Mouse (Mus musculus): ENCODE results near the gene Rsrc1. TPM values are rescaled to one million over a fixed set of nuclear protein-coding genes. Genes with fewer than 3 reads are reported as not detected.

The Rsrc1 gene
- polyA plus RNA-seq, 1 experiment, result 0.95 TPM

GRCm38 (mm10) chr3:67075484-67075883 lies 94.3 kb downstream of the Rsrc1 start:
- no peaks in the 10 kb centered on the region for H3K27me3 ChIP-seq (ENCODE audit: control insufficient read depth, insufficient read depth, low read length)
- H3K4me1 ChIP-seq (ENCODE audit: control insufficient read depth, insufficient read depth, insufficient read length, low read length), result no peaks in the 10 kb centered on the region
- H3K4me3 ChIP-seq (ENCODE audit: low read depth, low read length), result no peak overlapping the region
- WGBS, result 72% methylated on average over 2 of the region's 2 CpGs
- no peaks in the 10 kb centered on the region for H3K36me3 ChIP-seq (ENCODE audit: control insufficient read depth, insufficient read depth, low read length)
- TF ChIP-seq POLR2A (IDR thresholded peaks at IDR 0.05; ENCODE audit: low read depth, low read length) (no peak), CTCF (IDR thresholded peaks at IDR 0.05; ENCODE audit: extremely low read depth, insufficient read length, insufficient replicate concordance, low read depth, low read length) (no peak)
- no peak overlapping the region for H3K27ac ChIP-seq (ENCODE audit: insufficient read depth, low read depth, low read length)

GRCm38 (mm10) chr3:67084742-67085141 lies 103.6 kb downstream of the Rsrc1 start:
- Histone ChIP-seq H3K4me1 (ENCODE audit: control insufficient read depth, insufficient read depth, insufficient read length, low read length) (no peaks in the 10 kb centered on the region; the same call in 1 of the 2 replicates), H3K27me3 (ENCODE audit: control insufficient read depth, insufficient read depth, low read length) (no peaks in the 10 kb centered on the region), H3K36me3 (ENCODE audit: control insufficient read depth, insufficient read depth, low read length) (no peaks in the 10 kb centered on the region), H3K4me3 (ENCODE audit: low read depth, low read length) (no peak overlapping the region), H3K27ac (ENCODE audit: insufficient read depth, low read depth, low read length) (no peak overlapping the region; the same call in 1 of the 2 replicates)
- WGBS, result 43% methylated on average over 1 of the region's 1 CpGs
- no peak for TF ChIP-seq CTCF (IDR thresholded peaks at IDR 0.05; ENCODE audit: extremely low read depth, insufficient read length, insufficient replicate concordance, low read depth, low read length)
- no peak for TF ChIP-seq POLR2A (IDR thresholded peaks at IDR 0.05; ENCODE audit: low read depth, low read length)

- H3K36me3 ChIP-seq (ENCODE audit: control insufficient read depth, insufficient read depth, low read length), result 0 out of 2 replicates have a peak, but pooled peaks cover 1% of the 10 kb centered on the region
- WGBS, result 87% methylated on average over 3 of the region's 3 CpGs
- no peak overlapping the region for H3K4me3 ChIP-seq (ENCODE audit: low read depth, low read length)
- no peaks in the 10 kb centered on the region for H3K4me1 ChIP-seq (ENCODE audit: control insufficient read depth, insufficient read depth, insufficient read length, low read length)
- no peak overlapping the region for H3K27ac ChIP-seq (ENCODE audit: insufficient read depth, low read depth, low read length)
- no peak for TF ChIP-seq POLR2A (IDR thresholded peaks at IDR 0.05; ENCODE audit: low read depth, low read length)
- H3K27me3 ChIP-seq (ENCODE audit: control insufficient read depth, insufficient read depth, low read length), result no peaks in the 10 kb centered on the region
These were observed 127.2 kb downstream of the Rsrc1 start for GRCm38 (mm10) chr3:67108428-67108827.

- H3K36me3 ChIP-seq (ENCODE audit: control insufficient read depth, insufficient read depth, low read length), result no peaks in the 10 kb centered on the region
- TF ChIP-seq POLR2A (IDR thresholded peaks at IDR 0.05; ENCODE audit: low read depth, low read length) (no peak), CTCF (IDR thresholded peaks at IDR 0.05; ENCODE audit: extremely low read depth, insufficient read length, insufficient replicate concordance, low read depth, low read length) (no peak)
- WGBS, result 89% methylated on average over 4 of the region's 4 CpGs
- H3K4me3 ChIP-seq (ENCODE audit: low read depth, low read length), result no peak overlapping the region
- no peaks in the 10 kb centered on the region for H3K4me1 ChIP-seq (ENCODE audit: control insufficient read depth, insufficient read depth, insufficient read length, low read length)
- H3K27ac ChIP-seq (ENCODE audit: insufficient read depth, low read depth, low read length), result no peak overlapping the region
- H3K27me3 ChIP-seq (ENCODE audit: control insufficient read depth, insufficient read depth, low read length), result no peaks in the 10 kb centered on the region
These were observed 135.1 kb downstream of the Rsrc1 start for GRCm38 (mm10) chr3:67116317-67116716.

- WGBS, result 77% methylated on average over 3 of the region's 3 CpGs
- Histone ChIP-seq H3K4me3 (ENCODE audit: low read depth, low read length) (no peak overlapping the region), H3K4me1 (ENCODE audit: control insufficient read depth, insufficient read depth, insufficient read length, low read length) (no peaks in the 10 kb centered on the region), H3K27ac (ENCODE audit: insufficient read depth, low read depth, low read length) (no peak overlapping the region), H3K27me3 (ENCODE audit: control insufficient read depth, insufficient read depth, low read length) (no peaks in the 10 kb centered on the region), H3K36me3 (ENCODE audit: control insufficient read depth, insufficient read depth, low read length) (no peaks in the 10 kb centered on the region)
- TF ChIP-seq POLR2A (IDR thresholded peaks at IDR 0.05; ENCODE audit: low read depth, low read length) (no peak), CTCF (IDR thresholded peaks at IDR 0.05; ENCODE audit: extremely low read depth, insufficient read length, insufficient replicate concordance, low read depth, low read length) (no peak)
These were observed 151.3 kb downstream of the Rsrc1 start for GRCm38 (mm10) chr3:67132521-67132920.

- Histone ChIP-seq H3K27me3 (ENCODE audit: control insufficient read depth, insufficient read depth, low read length) (no peaks in the 10 kb centered on the region), H3K4me1 (ENCODE audit: control insufficient read depth, insufficient read depth, insufficient read length, low read length) (no peaks in the 10 kb centered on the region), H3K27ac (ENCODE audit: insufficient read depth, low read depth, low read length) (no peak overlapping the region), H3K36me3 (ENCODE audit: control insufficient read depth, insufficient read depth, low read length) (no peaks in the 10 kb centered on the region), H3K4me3 (ENCODE audit: low read depth, low read length) (no peak overlapping the region)
- no peak for TF ChIP-seq CTCF (IDR thresholded peaks at IDR 0.05; ENCODE audit: extremely low read depth, insufficient read length, insufficient replicate concordance, low read depth, low read length)
- TF ChIP-seq POLR2A (IDR thresholded peaks at IDR 0.05; ENCODE audit: low read depth, low read length), result no peak
- WGBS, result 86% methylated on average over 2 of the region's 2 CpGs
These were observed 154.7 kb downstream of the Rsrc1 start for GRCm38 (mm10) chr3:67135749-67136375.

GRCm38 (mm10) chr3:67144952-67145351 lies 163.8 kb downstream of the Rsrc1 start:
- TF ChIP-seq POLR2A (IDR thresholded peaks at IDR 0.05; ENCODE audit: low read depth, low read length) (no peak), CTCF (IDR thresholded peaks at IDR 0.05; ENCODE audit: extremely low read depth, insufficient read length, insufficient replicate concordance, low read depth, low read length) (no peak)
- Histone ChIP-seq H3K36me3 (ENCODE audit: control insufficient read depth, insufficient read depth, low read length) (no peaks in the 10 kb centered on the region), H3K27ac (ENCODE audit: insufficient read depth, low read depth, low read length) (no peak overlapping the region), H3K4me1 (ENCODE audit: control insufficient read depth, insufficient read depth, insufficient read length, low read length) (peaks cover 4% of the 10 kb centered on the region; the same call in 1 of the 2 replicates), H3K27me3 (ENCODE audit: control insufficient read depth, insufficient read depth, low read length) (no peaks in the 10 kb centered on the region), H3K4me3 (ENCODE audit: low read depth, low read length) (no peak overlapping the region)
- 56% methylated on average over 2 of the region's 2 CpGs for WGBS

All from small intestine, adult 2 months (tissue).